Mouse (Mus musculus): ENCODE data around the gene Isoc2a.

Gene Isoc2a

DNA sequence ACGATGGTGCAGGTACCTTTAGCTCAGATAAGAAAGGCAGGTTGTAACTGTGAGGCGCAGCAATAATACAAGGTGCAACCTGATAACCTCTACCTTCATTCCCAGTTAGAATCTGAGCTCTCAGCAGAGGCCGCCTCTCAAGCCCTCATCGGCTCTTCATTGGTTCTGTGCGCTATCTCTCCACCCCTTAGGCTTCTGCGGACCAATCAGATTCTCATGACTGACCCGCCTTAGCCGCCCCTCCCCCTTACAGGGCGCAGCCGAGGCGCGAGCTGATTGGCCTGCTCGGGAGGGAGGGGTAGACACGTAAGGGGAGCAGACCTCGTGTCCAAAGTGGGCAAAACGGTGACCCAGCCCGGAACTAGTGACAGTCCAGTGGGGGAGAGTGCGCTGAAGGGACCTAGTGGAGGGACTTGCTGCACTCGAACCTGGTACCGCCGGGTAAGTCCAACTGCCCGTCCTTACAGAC lies at the start of gene Isoc2a:
Gene Isoc2a, plus strand, starts transcription at position 401 of the 469 bp plus-strand sequence.
- peak; percentile 94 to 96 for DNase-seq (ENCODE audit: inconsistent age in 2 of 2, low spot score in 1 of 2)

GRCm38 (mm10) chr7:4830476-4830875 lies 46.5 kb upstream of the Isoc2a start:
- DNase-seq (ENCODE audit: inconsistent age in 2 of 2, low spot score in 1 of 2): no peak

DNA sequence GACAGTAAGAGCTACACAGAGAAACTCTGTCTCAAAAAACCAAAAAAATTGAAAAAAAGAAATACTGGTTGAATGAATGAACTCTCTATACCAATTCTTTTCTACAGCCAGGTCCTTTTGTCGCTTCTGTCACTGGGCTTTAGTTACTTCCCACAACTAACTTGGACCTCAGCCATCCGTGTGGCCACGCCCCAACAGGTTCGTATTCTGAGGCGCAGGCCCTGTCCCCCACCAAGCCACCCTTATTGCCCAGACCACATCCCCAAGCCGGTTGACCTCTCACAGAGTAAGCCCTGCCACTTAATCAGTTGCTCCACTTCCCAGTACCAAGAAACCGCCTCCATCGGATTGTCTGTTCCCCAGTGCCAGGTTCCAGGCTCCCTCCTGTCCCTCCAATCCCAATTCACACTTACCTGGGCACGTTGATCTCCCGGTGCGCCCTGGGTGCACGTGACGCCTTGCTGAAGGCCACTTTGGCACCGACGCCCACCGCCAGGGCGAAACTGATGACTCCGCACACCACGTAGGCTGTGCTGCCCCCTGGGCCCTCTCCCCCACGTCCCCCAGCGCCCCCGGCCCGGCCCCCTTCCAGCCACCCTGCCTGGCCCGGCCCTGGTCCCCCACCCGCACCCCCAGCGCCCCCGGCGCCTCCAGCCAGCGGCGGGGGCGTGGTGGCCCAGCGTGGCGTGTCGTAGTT lies 41.2 kb upstream of the Isoc2a start:
- no peak for DNase-seq (ENCODE audit: inconsistent age in 2 of 2, low spot score in 1 of 2)

DNA sequence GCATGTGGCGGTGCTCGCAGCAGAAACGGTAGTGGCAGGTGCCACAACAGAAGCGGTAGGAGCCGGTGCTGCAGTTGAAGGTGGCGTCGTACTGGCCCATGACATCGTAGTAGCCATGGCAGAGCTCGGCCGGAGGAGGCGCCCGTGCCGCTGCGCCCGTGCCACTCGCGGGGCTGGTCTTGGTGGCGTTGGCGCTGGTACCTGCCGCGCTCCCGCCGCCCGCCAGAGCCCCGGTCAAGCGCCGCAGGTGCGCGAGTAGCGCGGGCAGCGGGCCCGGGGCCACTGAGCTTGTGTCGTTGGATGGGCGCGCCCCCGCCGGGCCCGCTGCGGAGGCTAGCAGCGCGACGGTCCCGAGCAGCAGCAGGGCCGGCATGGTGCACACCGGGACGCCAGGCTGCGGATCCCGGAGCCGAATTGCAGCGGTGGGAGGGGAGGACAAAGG lies 40.6 kb upstream of the Isoc2a start:
- DNase-seq (ENCODE audit: inconsistent age in 2 of 2, low spot score in 1 of 2): peak; percentile 75 to 88

- DNase-seq (ENCODE audit: inconsistent age in 2 of 2, low spot score in 1 of 2): no peak
These were observed 39.3 kb upstream of the Isoc2a start for GRCm38 (mm10) chr7:4837639-4838038.

DNA sequence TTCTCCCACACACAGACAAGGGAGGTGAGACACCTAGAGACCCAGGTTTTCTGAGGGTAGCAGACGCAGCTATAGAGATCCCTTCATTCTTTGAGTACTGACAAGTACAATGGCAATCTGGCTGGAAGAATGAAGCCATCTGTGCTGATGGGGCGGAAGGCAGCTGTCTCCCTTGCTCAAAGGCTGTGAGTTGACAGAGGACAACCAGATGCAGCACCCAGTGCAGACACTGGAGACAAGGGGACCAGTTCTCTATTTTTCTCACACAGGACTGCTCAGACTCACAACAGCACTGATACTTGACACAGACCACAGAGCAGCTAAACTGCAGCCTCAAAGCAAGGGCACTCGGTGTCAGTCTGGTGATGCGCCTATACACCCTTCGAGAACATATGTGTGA lies 34.9 kb upstream of the Isoc2a start:
- DNase-seq (ENCODE audit: inconsistent age in 2 of 2, low spot score in 1 of 2): no peak

GRCm38 (mm10) chr7:4842634-4843131 lies 34.3 kb upstream of the Isoc2a start:
- peak in 1 of 2 experiments; percentile 49 for DNase-seq (ENCODE audit: inconsistent age in 2 of 2, low spot score in 1 of 2)

DNA sequence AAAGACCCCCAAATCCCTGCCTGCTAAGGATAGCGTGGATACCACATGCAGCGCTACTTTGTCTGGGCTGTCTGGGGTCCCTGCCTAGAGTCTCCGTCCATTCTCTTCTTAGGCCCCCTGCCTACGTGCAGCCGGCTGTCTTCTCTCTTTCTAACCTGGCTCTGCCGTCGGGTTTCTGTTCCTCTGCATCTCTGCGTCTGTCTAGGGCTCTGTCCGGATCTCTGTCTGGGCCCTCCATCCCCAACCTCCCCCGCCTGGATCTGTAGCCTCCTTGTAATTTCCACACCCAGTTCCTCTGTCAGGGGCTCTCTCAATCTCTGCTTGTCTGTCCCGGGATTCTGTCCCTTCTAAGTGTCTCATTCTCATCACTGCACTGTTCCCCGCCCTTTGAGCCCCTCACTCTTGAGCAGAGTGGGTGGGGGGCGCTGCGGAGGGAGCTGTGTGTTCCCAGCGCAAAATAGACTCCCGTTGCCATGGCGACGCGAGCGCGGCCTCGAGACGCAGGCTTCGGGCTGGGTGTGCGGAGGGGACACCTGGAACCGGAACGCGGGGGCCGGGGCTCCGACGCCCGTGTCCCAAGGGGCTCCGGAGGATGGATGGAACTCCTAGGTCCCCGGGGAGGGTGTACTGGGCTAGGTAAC lies 33.2 kb upstream of the Isoc2a start:
- peak in 1 of 2 experiments; percentile 69 for DNase-seq (ENCODE audit: inconsistent age in 2 of 2, low spot score in 1 of 2)

DNA sequence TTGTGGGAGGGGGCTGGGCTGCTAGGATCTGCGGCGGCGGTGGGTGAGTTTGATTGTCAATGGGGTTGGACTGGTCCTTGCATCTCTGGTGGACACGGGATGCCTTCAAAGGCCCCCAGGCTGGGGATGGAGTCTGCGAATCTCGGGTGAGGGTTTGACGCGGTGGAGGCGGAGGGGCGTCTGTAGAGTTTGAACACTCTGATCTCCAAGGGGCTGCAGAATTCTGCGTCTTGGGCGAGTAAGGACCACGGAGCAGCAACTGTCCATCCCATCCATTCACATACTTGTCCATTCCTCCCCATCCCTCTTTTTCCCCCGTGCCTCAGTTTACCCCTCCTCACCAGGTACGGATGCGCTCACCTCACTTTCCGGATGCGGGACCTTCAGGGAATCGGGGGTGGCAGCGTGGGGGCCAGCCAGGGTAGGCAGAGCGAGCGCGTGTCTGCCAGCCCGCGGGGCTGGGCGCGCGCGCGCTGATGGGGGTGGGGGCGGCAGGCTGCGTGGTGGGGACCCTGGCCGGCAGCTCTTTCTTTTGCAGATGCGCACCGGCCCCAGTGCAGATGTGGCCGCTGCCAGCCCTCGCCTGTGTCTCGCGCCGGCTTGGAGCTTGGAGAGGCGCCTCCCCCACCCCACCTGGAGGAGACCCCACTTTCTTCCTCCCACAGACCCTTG lies 32.6 kb upstream of the Isoc2a start, which contains the start of gene Shisa7:
Gene Shisa7, minus strand, starts transcription at position 452 of the 672 bp plus-strand sequence.
- DNase-seq (ENCODE audit: inconsistent age in 2 of 2, low spot score in 1 of 2): no peak

DNA sequence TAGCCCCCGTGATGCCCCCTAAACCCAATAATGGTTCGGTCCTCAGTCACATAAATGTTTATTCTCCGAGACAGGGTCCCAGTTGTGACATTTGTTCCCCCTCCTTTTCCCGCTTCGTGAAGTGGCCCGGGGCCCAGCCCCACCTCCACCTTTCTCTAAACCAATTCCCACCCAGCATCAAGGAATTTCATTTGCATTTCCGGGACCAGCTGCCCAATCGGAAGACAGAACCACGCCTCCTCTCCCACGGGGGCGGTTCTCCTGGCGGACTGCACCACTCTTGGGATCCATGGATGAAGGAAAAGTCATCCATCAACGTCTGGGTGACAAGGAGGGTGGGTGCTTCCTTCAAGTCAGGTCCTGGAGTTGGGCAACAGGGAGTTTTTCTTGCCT lies 32.0 kb upstream of the Isoc2a start:
- DNase-seq (ENCODE audit: inconsistent age in 2 of 2, low spot score in 1 of 2): peak; percentile 63 to 68

- DNase-seq (ENCODE audit: inconsistent age in 2 of 2, low spot score in 1 of 2): no peak
These were observed 27.6 kb upstream of the Isoc2a start for GRCm38 (mm10) chr7:4849372-4849771.

DNA sequence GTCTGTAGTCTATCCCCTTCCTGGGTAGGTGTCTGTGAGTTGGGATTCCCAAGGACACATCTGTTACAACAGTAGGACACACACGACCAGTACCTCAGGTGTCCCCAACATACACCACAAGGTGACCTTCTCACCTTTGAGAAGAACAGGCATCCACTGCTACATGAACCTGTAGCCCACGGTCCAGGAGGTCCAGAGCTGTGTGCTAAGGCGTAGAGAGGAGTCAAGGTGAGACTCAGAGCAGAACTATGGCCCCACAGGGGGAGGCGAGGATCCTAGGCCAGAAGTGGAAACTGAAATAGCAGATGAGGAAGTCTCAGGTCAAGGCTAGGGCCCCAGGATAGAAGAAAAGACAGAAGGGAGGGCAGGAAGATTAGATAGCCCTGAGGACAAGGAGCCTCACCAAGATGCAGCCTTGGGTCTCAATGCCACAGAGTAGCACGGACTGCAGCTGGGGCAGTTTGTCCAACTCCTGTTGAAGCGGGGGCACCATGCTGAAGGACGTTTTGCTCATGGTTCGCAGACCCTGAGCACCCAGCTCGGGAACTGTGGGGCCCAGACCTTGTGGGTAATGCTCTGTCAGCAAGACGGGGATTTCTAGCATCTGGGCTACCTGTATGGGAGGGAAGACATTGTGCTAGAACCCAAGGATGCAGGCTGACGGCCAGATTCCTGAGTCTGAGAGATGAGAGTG lies 26.2 kb upstream of the Isoc2a start:
- no peak for DNase-seq (ENCODE audit: inconsistent age in 2 of 2, low spot score in 1 of 2)

GRCm38 (mm10) chr7:4851315-4851688 lies 25.7 kb upstream of the Isoc2a start:
- DNase-seq (ENCODE audit: inconsistent age in 2 of 2, low spot score in 1 of 2): no peak

- DNase-seq (ENCODE audit: inconsistent age in 2 of 2, low spot score in 1 of 2): peak in 1 of 2 experiments; percentile 54
These were observed 23.3 kb upstream of the Isoc2a start for GRCm38 (mm10) chr7:4853613-4854012.

DNA sequence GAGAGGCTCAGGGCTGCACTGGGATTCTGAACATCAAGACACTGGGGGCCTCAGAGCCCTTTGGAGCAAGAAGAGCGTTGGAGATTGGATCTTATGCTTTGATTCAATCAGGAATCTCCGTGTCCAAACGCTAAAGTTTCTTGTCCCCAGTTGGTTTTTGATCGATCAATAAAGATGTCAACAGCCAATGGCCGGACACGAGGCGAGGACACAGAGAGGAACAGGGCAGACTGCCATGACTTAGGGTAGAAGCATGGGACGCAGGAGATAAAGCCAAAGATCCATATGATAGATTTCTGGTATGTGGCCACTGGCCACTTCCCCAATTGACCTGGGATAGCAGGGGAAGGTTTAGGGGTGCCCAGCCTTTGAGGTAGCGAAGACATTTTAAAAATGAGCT lies 20.4 kb upstream of the Isoc2a start:
- DNase-seq (ENCODE audit: inconsistent age in 2 of 2, low spot score in 1 of 2): no peak

- DNase-seq (ENCODE audit: inconsistent age in 2 of 2, low spot score in 1 of 2): no peak
These were observed 19.6 kb upstream of the Isoc2a start for GRCm38 (mm10) chr7:4857321-4857720.

DNA sequence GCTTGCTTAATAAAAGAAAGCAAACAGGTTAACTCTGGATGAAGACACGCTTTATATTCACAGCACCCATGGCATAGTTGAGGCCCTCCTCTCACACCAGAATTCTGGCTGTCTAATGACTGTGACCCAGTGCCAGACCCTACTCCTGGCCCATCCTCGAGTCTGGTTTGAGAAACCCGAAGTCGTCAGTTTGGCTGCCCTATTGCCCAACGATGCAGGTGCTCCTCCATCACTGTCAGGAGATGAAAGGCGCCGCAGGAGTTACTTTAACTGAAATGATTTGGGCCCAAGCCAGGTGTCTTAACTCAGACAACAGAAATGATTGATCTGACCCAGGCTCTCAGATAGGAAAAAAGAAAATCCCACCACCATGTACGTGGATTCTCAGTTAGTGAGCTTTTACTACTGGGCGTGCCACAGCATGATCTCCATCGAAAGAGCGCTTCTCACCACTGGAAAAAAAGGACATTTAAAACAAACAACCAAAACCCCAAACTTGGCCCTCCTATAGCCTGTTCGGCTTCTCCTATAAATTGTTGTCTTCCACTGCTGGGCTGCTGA lies 17.5 kb upstream of the Isoc2a start:
- DNase-seq (ENCODE audit: inconsistent age in 2 of 2, low spot score in 1 of 2): peak in 1 of 2 experiments; percentile 50

- peak in 1 of 2 experiments; percentile 13 for DNase-seq (ENCODE audit: inconsistent age in 2 of 2, low spot score in 1 of 2)
These were observed 16.0 kb upstream of the Isoc2a start for GRCm38 (mm10) chr7:4860926-4861325.

GRCm38 (mm10) chr7:4863041-4863440 lies 13.9 kb upstream of the Isoc2a start:
- DNase-seq (ENCODE audit: inconsistent age in 2 of 2, low spot score in 1 of 2): peak; percentile 90 to 97

DNA sequence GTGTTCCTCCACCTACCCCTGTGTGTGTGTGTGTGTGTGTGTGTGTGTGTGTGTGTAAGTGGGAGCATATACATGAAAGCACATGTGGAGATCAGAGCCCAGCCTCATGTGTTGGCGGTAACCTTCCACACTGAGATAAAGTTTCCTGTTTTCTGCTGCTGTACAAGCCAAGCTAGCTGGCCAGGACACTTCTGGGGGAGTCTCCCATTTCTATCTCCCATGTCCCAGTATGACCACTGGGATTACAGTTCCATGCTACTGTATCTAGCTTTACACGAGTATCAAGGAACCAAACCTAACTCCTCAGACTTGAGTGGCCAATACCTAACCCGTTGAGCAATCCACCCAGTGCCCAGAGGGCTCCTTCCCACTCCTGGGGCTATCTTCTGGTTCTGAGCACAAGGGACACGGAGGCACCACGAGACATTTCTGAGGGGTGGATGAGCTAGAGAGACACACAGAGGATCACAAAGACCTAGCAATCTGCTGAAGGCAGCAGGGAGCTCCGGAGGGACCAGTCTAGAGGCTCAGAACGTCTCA lies 13.3 kb upstream of the Isoc2a start:
- peak in 1 of 2 experiments; percentile 75 for DNase-seq (ENCODE audit: inconsistent age in 2 of 2, low spot score in 1 of 2)
